Mouse (Mus musculus) kidney, postnatal 4 days (tissue): ENCODE results near the gene Sipa1l3.
A peak's percentile ranks its signal among the peaks of the same experiment; 100 is the strongest.

Source experiments
- DNase-seq, 2 experiments: peaks; one replicate each; pipeline ENCODE4 v3.0.0; 2021; ENCODE audit warnings: mixed read lengths in 2 of 2

Sipa1l3 gene

GRCm38 (mm10) chr7:29327087-29327486, 191.4 kb downstream of the Sipa1l3 start:
- no peak for DNase-seq

GRCm38 (mm10) chr7:29319337-29320307, 198.8 kb downstream of the Sipa1l3 start:
- no peak for DNase-seq

- DNase-seq, result no peak
Observed at GRCm38 (mm10) chr7:29318115-29318911, 200.1 kb downstream of the Sipa1l3 start.

- DNase-seq, result peak; percentile 58 to 67
Observed at GRCm38 (mm10) chr7:29317558-29317957, 200.9 kb downstream of the Sipa1l3 start.

- DNase-seq, result peak in 1 of 2 experiments; percentile 55
Observed at GRCm38 (mm10) chr7:29316976-29317375, 201.5 kb downstream of the Sipa1l3 start.

- no peak for DNase-seq
Observed at GRCm38 (mm10) chr7:29316137-29316734, 202.2 kb downstream of the Sipa1l3 start.

- DNase-seq, result no peak
Observed at GRCm38 (mm10) chr7:29314844-29315628, 203.4 kb downstream of the Sipa1l3 start.

- no peak for DNase-seq
Observed at GRCm38 (mm10) chr7:29313572-29314261, 204.7 kb downstream of the Sipa1l3 start.

- no peak for DNase-seq
Observed at GRCm38 (mm10) chr7:29313051-29313450, 205.4 kb downstream of the Sipa1l3 start.

- DNase-seq, result no peak
Observed at GRCm38 (mm10) chr7:29309749-29310148, 208.7 kb downstream of the Sipa1l3 start.

- peak; percentile 52 to 66 for DNase-seq
Observed at GRCm38 (mm10) chr7:29309221-29309721, 209.2 kb downstream of the Sipa1l3 start.

GRCm38 (mm10) chr7:29307350-29308104, 210.9 kb downstream of the Sipa1l3 start:
- peak; percentile 94 to 95 for DNase-seq

GRCm38 (mm10) chr7:29306619-29307018, 211.8 kb downstream of the Sipa1l3 start:
- peak in 1 of 2 experiments; percentile 49 for DNase-seq

- no peak for DNase-seq
Observed at GRCm38 (mm10) chr7:29306108-29306507, 212.3 kb downstream of the Sipa1l3 start.

- DNase-seq, result no peak
Observed at GRCm38 (mm10) chr7:29305263-29305988, 213.0 kb downstream of the Sipa1l3 start.

GRCm38 (mm10) chr7:29304463-29305262, 213.8 kb downstream of the Sipa1l3 start:
- no peak for DNase-seq

GRCm38 (mm10) chr7:29303738-29304462, 214.5 kb downstream of the Sipa1l3 start, which contains the start of gene Dpf1:
TSS of gene Dpf1 (plus strand) at chr7:29303951.
- peak; percentile 86 to 93 for DNase-seq

- DNase-seq, result no peak
Observed at GRCm38 (mm10) chr7:29302641-29303040, 215.8 kb downstream of the Sipa1l3 start.
